19 mouse cellular contexts compared by ENCODE assay signal in the genomic region with DNA sequence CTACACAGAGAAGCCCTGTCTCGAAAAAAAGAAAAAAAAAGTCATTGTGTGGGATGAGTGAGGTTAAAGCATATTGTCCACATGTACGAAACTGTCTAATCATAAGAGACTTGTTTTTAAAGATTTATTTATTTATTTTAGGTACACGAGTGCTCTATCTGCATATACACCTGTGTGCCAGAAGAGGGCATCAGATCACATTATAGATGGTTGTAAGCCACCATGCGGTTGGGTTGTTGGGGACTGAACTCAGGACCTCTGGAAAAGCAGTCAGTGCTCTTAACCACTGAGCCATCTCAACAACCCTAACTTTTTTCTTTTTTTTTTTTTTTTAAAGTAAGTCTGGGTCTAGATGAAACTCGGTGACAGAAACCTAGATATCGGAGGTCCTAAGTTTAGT. TPM values are rescaled to one million over a fixed set of nuclear protein-coding genes. Genes with fewer than 3 reads are reported as not detected.
A peak's percentile ranks its signal among the peaks of the same experiment; 100 is the strongest.
DNase-seq lines count a peak whose midpoint lies in the region; ATAC-seq and TF ChIP-seq lines count a peak whose summit lies in the region.
"Had no signal": no experiment of that assay in that cellular context is flagged by ENCODE, and none has a peak within 500 bp of the region (broad histone marks: within the 10 kb centered on the region; RNA-seq: fewer than 3 reads in every experiment).

No protein-coding gene starts in this region.

- no peaks in the 10 kb centered on the region for H3K36me3 ChIP-seq in lung, embryonic 14.5 days (ENCODE audit: insufficient read depth)
- H3K36me3 ChIP-seq: embryonic facial prominence, embryonic 12.5 days; hindbrain, embryonic 15.5 days; limb, embryonic 12.5 days; midbrain, embryonic 12.5 days had no signal

- 70% methylated on average over 6 of the region's 6 CpGs for WGBS in lung, embryonic 14.5 days

- H3K9me3 ChIP-seq in lung, embryonic 14.5 days (ENCODE audit: low read depth, low read length), result no peaks in the 10 kb centered on the region
- H3K9me3 ChIP-seq: embryonic facial prominence, embryonic 12.5 days; hindbrain, embryonic 15.5 days; limb, embryonic 12.5 days; midbrain, embryonic 12.5 days had no signal

- no peak for ATAC-seq in lung, embryonic 14.5 days (ENCODE audit: insufficient read depth)

- intact Hi-C loops in gastrocnemius, adult 2 months (cut with DNase I), result no loop called here
- intact Hi-C loops in gastrocnemius, postnatal 14 days (cut with DNase I; ENCODE audit: low total_unique reads), result no loop called here

- DNase-seq in gastrocnemius, adult 2 months, result no peak
- no peak for DNase-seq in gastrocnemius, postnatal 14 days
- DNase-seq in lung, embryonic 14.5 days, result no peak
- no peak for DNase-seq in lung, adult 18-20 months
- peak; percentile 46 for DNase-seq in 416B (ENCODE audit: low read depth)
- peak; percentile 21 for DNase-seq in MEL-GATA-1-ER (ENCODE audit: extremely low read depth, low read depth)
- no peak for DNase-seq in adrenal gland, adult 18-20 months (ENCODE audit: low spot score in 2 of 2)
- no peak for DNase-seq in testis, postnatal 10 days (ENCODE audit: low spot score)
- DNase-seq: heart, adult 11 months; kidney, postnatal 14 days; layer of hippocampus, postnatal 36 days; lung, postnatal 10 days; right cerebral cortex, postnatal 4 days had no signal

- no peak overlapping the region for H3K27ac ChIP-seq in gastrocnemius, adult 2 months
- no peak overlapping the region for H3K27ac ChIP-seq in lung, embryonic 14.5 days (ENCODE audit: low read depth)
- H3K27ac ChIP-seq: embryonic facial prominence, embryonic 12.5 days; hindbrain, embryonic 15.5 days; limb, embryonic 12.5 days; midbrain, embryonic 12.5 days had no signal

- TF ChIP-seq CTCF in gastrocnemius, adult 2 months (IDR thresholded peaks at IDR 0.05), result peak; percentile 24; the same call in 1 of the 2 replicates
- TF ChIP-seq CTCF in lung, embryonic 14.5 days (IDR thresholded peaks at IDR 0.05; ENCODE audit: low read depth), result peak; percentile 43

- no peaks in the 10 kb centered on the region for H3K4me1 ChIP-seq in lung, embryonic 14.5 days (ENCODE audit: insufficient read depth)

- no peak overlapping the region for H3K4me3 ChIP-seq in gastrocnemius, adult 2 months
- no peak overlapping the region for H3K4me3 ChIP-seq in lung, embryonic 14.5 days (ENCODE audit: low read depth, low read length)
- H3K4me3 ChIP-seq: embryonic facial prominence, embryonic 12.5 days; hindbrain, embryonic 15.5 days; limb, embryonic 12.5 days; midbrain, embryonic 12.5 days had no signal

- peaks cover 15% of the 10 kb centered on the region for H3K27me3 ChIP-seq in lung, embryonic 14.5 days (ENCODE audit: insufficient read depth, low read length)
- H3K27me3 ChIP-seq: hindbrain, embryonic 15.5 days had no signal

- H3K9ac ChIP-seq in lung, embryonic 14.5 days, result no peak overlapping the region
- H3K9ac ChIP-seq: embryonic facial prominence, embryonic 12.5 days; hindbrain, embryonic 15.5 days; limb, embryonic 12.5 days; midbrain, embryonic 12.5 days had no signal

- no peak overlapping the region for H3K4me2 ChIP-seq in lung, embryonic 14.5 days
- H3K4me2 ChIP-seq: embryonic facial prominence, embryonic 12.5 days; hindbrain, embryonic 15.5 days; limb, embryonic 12.5 days; midbrain, embryonic 12.5 days had no signal

RNA-seq across cellular contexts. Expression of a gene that starts 5.0 kb away (rescaled TPM):
- not detected for total RNA-seq in gastrocnemius, adult 2 months (2021)
- total RNA-seq in gastrocnemius, postnatal 14 days (2021), result under 1 TPM in 1 of 2 experiments, not detected in 1; 0.16 TPM
- not detected in 2 replicates for polyA plus RNA-seq in lung, embryonic 14.5 days (2014; fragmentation: Nextera tagmentation; extraction: Ambion mirVana)
- not detected for total RNA-seq in adrenal gland, adult 18-20 months (2021)
- polyA plus RNA-seq: embryonic facial prominence, embryonic 12.5 days; heart, postnatal 0 days; hindbrain, embryonic 15.5 days; limb, embryonic 12.5 days; midbrain, embryonic 12.5 days; stomach, embryonic 14.5 days had no signal

RNA-seq across cellular contexts. Expression of a gene that starts 5.1 kb away (rescaled TPM):
- under 1 TPM; 0.36 to 0.64 TPM for total RNA-seq in gastrocnemius, adult 2 months (2021)
- 1 to 10 TPM in 1 of 2 experiments, under 1 TPM in 1; 0.66 to 1.2 TPM for total RNA-seq in gastrocnemius, postnatal 14 days (2021)
- 0.21 and 0.38 TPM in 2 replicates for polyA plus RNA-seq in lung, embryonic 14.5 days (2014; fragmentation: Nextera tagmentation; extraction: Ambion mirVana)
- total RNA-seq in adrenal gland, adult 18-20 months (2021), result 1 to 10 TPM in 1 of 2 experiments, under 1 TPM in 1; 0.53 to 1.0 TPM

RNA-seq across cellular contexts. Expression of a gene that starts 42.7 kb away (rescaled TPM):
- 10 to 100 TPM; 16.5 to 19.8 TPM for total RNA-seq in gastrocnemius, adult 2 months (2021)
- total RNA-seq in gastrocnemius, postnatal 14 days (2021), result 10 to 100 TPM; 22.4 to 27.4 TPM
- polyA plus RNA-seq in lung, embryonic 14.5 days (2014; fragmentation: Nextera tagmentation; extraction: Ambion mirVana), result 196 and 198 TPM in 2 replicates
- total RNA-seq in adrenal gland, adult 18-20 months (2021), result 100 to 1,000 TPM; 101 to 105 TPM

Comparison
In these comparisons a context has a peak if more than half of its experiments do, and no peak if none do; other contexts are left out.
1. DNase-seq: peak in 416B (single experiment) and MEL-GATA-1-ER (single experiment); none in gastrocnemius, adult 2 months (single experiment), gastrocnemius, postnatal 14 days (single experiment), lung, embryonic 14.5 days (single experiment), lung, adult 18-20 months (0 of 2), adrenal gland, adult 18-20 months (0 of 2) and testis, postnatal 10 days (single experiment).